Mouse (Mus musculus) CH12.LX (cell line): ENCODE measurements around the gene Lpcat1.

ENCODE experiments used
- E2F4 ChIP-seq: IDR thresholded peaks from 2 replicates; pipeline ENCODE4 v1.6.1; 2011; ENCODE audit warnings: low read depth, low read length, improper control_type of control experiment; ENCODE audit not compliant: insufficient replicate concordance
- EP300 ChIP-seq: IDR thresholded peaks from 2 replicates; pipeline ENCODE4 v1.6.1; 2011; ENCODE audit warnings: low read length, improper control_type of control experiment

DNA sequence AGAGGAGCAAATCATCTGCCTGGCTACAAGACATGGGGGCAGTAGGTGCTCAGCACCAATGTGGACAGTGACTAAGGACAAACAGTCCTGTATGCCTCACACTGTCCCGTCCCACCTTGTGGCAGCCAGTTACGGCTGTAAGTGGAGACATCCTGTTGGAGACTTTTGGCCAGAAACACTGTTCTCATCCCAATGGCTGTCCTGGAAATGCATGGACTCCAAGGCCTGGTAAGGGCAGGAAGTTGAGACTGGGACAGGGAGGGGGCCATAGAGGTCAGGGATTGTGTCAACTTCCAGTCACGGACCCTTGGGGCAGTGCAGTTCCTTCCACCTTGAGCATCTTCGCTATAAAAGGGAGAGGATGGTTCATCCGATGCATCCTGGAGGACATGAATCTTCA is 24.6 kb upstream of the Lpcat1 start:
- no peak for TF ChIP-seq E2F4
- TF ChIP-seq EP300 = no peak
